Mouse (Mus musculus) MEL (cell line): Measurements from ENCODE around the gene Clic4. TPM values are rescaled to one million over a fixed set of nuclear protein-coding genes. Genes with fewer than 3 reads are reported as not detected.
A peak's percentile ranks its signal among the peaks of the same experiment; 100 is the strongest.

Source experiments
- DNase-seq: peaks from one replicate; pipeline ENCODE4 v3.0.0; 2011; ENCODE audit warnings: low read depth, low spot score
- H3K27ac ChIP-seq: 2 replicates; pipeline ENCODE4 v1.5.1; 2012; ENCODE audit warnings: low read depth, mild to moderate bottlenecking, control low read depth, low read length, moderate library complexity; ENCODE audit not compliant: control insufficient read depth
- H3K27me3 ChIP-seq, 2 experiments: fragments of 150-350 bp in 1 of 2; sonication (generic) in 1 of 2; 2 replicates each; pipeline ENCODE4 v1.6.1; 2012; ENCODE audit warnings: low read length in 2 of 2, mild to moderate bottlenecking in 2 of 2, improper control_type of control experiment in 1 of 2, moderate library complexity in 1 of 2; ENCODE audit not compliant: insufficient read depth in 2 of 2, control insufficient read depth in 1 of 2
- H3K36me3 ChIP-seq, 2 experiments: 2 replicates each; pipeline ENCODE4 v1.6.1; 2012 to 2014; ENCODE audit warnings: low read length in 2 of 2, improper control_type of control experiment in 1 of 2, inconsistent platforms in 1 of 2, mild to moderate bottlenecking in 1 of 2; ENCODE audit not compliant: insufficient read depth in 2 of 2, control insufficient read depth in 1 of 2
- H3K4me1 ChIP-seq, 2 experiments: fragments of 150-350 bp in 1 of 2; sonication (generic) in 1 of 2; 2 replicates each; pipeline ENCODE4 v1.6.1; 2012; ENCODE audit warnings: low read length in 2 of 2, improper control_type of control experiment in 1 of 2, mild to moderate bottlenecking in 1 of 2; ENCODE audit not compliant: insufficient read depth in 2 of 2, control insufficient read depth in 1 of 2
- H3K4me3 ChIP-seq, 2 experiments: fragments of 150-350 bp in 1 of 2; sonication (generic) in 1 of 2; 2 replicates each; pipeline ENCODE4 v1.5.1; 2012; ENCODE audit warnings: low read depth in 2 of 2, low read length in 2 of 2, mild to moderate bottlenecking in 2 of 2, moderate library complexity in 2 of 2, control low read depth in 1 of 2, improper control_type of control experiment in 1 of 2; ENCODE audit not compliant: control insufficient read depth in 1 of 2, insufficient read depth in 1 of 2
- H3K79me2 ChIP-seq: 2 replicates; pipeline ENCODE4 v1.6.1; 2012; ENCODE audit warnings: mild to moderate bottlenecking, low read length, moderate library complexity; ENCODE audit not compliant: control insufficient read depth, poor library complexity, insufficient read depth
- H3K9ac ChIP-seq: 2 replicates; pipeline ENCODE4 v1.6.1; 2012; ENCODE audit warnings: low read depth, mild to moderate bottlenecking, control low read depth, low read length, moderate library complexity; ENCODE audit not compliant: control insufficient read depth, poor library complexity, severe bottlenecking
- H3K9me3 ChIP-seq: fragments of 150-350 bp; sonication (generic); replicated peaks from 2 replicates; pipeline ENCODE4 v1.6.1; 2012; ENCODE audit warnings: mild to moderate bottlenecking, low read length, improper control_type of control experiment, moderate library complexity; ENCODE audit not compliant: insufficient read depth
- BHLHE40 ChIP-seq: IDR thresholded peaks from 2 replicates; pipeline ENCODE4 v1.6.1; 2012; ENCODE audit warnings: low read depth, mild to moderate bottlenecking, inconsistent platforms, low read length, improper control_type of control experiment, borderline replicate concordance
- CHD1 ChIP-seq: IDR thresholded peaks from 2 replicates; pipeline ENCODE4 v1.6.1; 2012; ENCODE audit warnings: low read depth, mild to moderate bottlenecking, inconsistent platforms, low read length, improper control_type of control experiment
- CHD2 ChIP-seq: IDR thresholded peaks from 2 replicates; pipeline ENCODE4 v1.6.1; 2011; ENCODE audit warnings: low read length, improper control_type of control experiment
- CTCF ChIP-seq, 3 experiments: IDR thresholded peaks in 2 of 3; conservative IDR thresholded peaks in 1 of 3; 2 replicates each; pipeline ENCODE4 v1.5.1; 2011 to 2012; ENCODE audit warnings: low read length in 3 of 3, low read depth in 2 of 3, mild to moderate bottlenecking in 2 of 3, improper control_type of control experiment in 1 of 3, inconsistent platforms in 1 of 3, mixed read lengths in 1 of 3, moderate library complexity in 1 of 3; ENCODE audit not compliant: control insufficient read depth in 1 of 3, insufficient read depth in 1 of 3, poor library complexity in 1 of 3, severe bottlenecking in 1 of 3
- E2F4 ChIP-seq: IDR thresholded peaks from 2 replicates; pipeline ENCODE4 v1.6.1; 2011; ENCODE audit warnings: low read depth, low read length, improper control_type of control experiment, borderline replicate concordance
- EP300 ChIP-seq, 2 experiments: IDR thresholded peaks; 2 replicates each; pipeline ENCODE4 v1.6.1; 2011; ENCODE audit warnings: improper control_type of control experiment in 2 of 2, low read length in 2 of 2, low read depth in 1 of 2, mild to moderate bottlenecking in 1 of 2
- ETS1 ChIP-seq: IDR thresholded peaks from 2 replicates; pipeline ENCODE4 v1.6.1; 2012; ENCODE audit warnings: low read depth, mild to moderate bottlenecking, inconsistent platforms, low read length, improper control_type of control experiment, moderate library complexity
- GABPA ChIP-seq: IDR thresholded peaks from 2 replicates; pipeline ENCODE4 v1.6.1; 2012; ENCODE audit warnings: low read depth, mild to moderate bottlenecking, inconsistent platforms, low read length, improper control_type of control experiment, moderate library complexity
- JUND ChIP-seq: IDR thresholded peaks from 2 replicates; pipeline ENCODE4 v1.6.1; 2011; ENCODE audit warnings: low read depth, mild to moderate bottlenecking, improper control_type of control experiment, low read length
- KAT2A ChIP-seq: conservative IDR thresholded peaks from 2 replicates; pipeline ENCODE4 v1.6.1; 2012; ENCODE audit warnings: low read depth, low read length, improper control_type of control experiment, inconsistent platforms
- MAX ChIP-seq: IDR thresholded peaks from 2 replicates; pipeline ENCODE4 v1.6.1; 2011; ENCODE audit warnings: low read length, improper control_type of control experiment
- MAZ ChIP-seq: IDR thresholded peaks from 2 replicates; pipeline ENCODE4 v1.6.1; 2012; ENCODE audit warnings: low read depth, mild to moderate bottlenecking, inconsistent platforms, low read length, improper control_type of control experiment
- MEF2A ChIP-seq: IDR thresholded peaks from 2 replicates; pipeline ENCODE4 v1.6.1; 2014; ENCODE audit warnings: low read depth, mild to moderate bottlenecking, inconsistent platforms, low read length, improper control_type of control experiment; ENCODE audit not compliant: poor library complexity, insufficient replicate concordance, severe bottlenecking; ENCODE audit errors: extremely low read depth
- MYB ChIP-seq: IDR thresholded peaks from 2 replicates; pipeline ENCODE4 v1.6.1; 2011; ENCODE audit warnings: mild to moderate bottlenecking, low read depth, low read length, improper control_type of control experiment
- MYC ChIP-seq: IDR thresholded peaks from 2 replicates; pipeline ENCODE4 v1.6.1; 2011; ENCODE audit warnings: low read depth, mild to moderate bottlenecking, low read length, improper control_type of control experiment, moderate library complexity
- POLR2A ChIP-seq, 2 experiments: IDR thresholded peaks; 2 replicates each; pipeline ENCODE4 v1.6.1; 2011 to 2012; ENCODE audit warnings: low read length in 2 of 2, mild to moderate bottlenecking in 2 of 2, control low read depth in 1 of 2, improper control_type of control experiment in 1 of 2, low read depth in 1 of 2, moderate library complexity in 1 of 2; ENCODE audit not compliant: control insufficient read depth in 1 of 2, insufficient read depth in 1 of 2, poor library complexity in 1 of 2
- POLR2AphosphoS5 ChIP-seq: IDR thresholded peaks from 2 replicates; pipeline ENCODE4 v1.6.1; 2012; ENCODE audit warnings: low read depth, borderline replicate concordance, mild to moderate bottlenecking, inconsistent platforms, low read length, moderate library complexity, mixed read lengths
- RAD21 ChIP-seq: IDR thresholded peaks from 2 replicates; pipeline ENCODE4 v1.6.1; 2011; ENCODE audit warnings: mild to moderate bottlenecking, low read depth, low read length, improper control_type of control experiment
- RCOR1 ChIP-seq: IDR thresholded peaks from 2 replicates; pipeline ENCODE4 v1.6.1; 2012; ENCODE audit warnings: low read depth, mild to moderate bottlenecking, inconsistent platforms, low read length, improper control_type of control experiment
- SIN3A ChIP-seq: IDR thresholded peaks from 2 replicates; pipeline ENCODE4 v1.6.1; 2012; ENCODE audit warnings: low read length, improper control_type of control experiment, inconsistent platforms
- SMC3 ChIP-seq: IDR thresholded peaks from 2 replicates; pipeline ENCODE4 v1.6.1; 2011; ENCODE audit warnings: low read depth, low read length, improper control_type of control experiment
- TAL1 ChIP-seq: IDR thresholded peaks from 2 replicates; pipeline ENCODE4 v1.6.1; 2012; ENCODE audit warnings: mild to moderate bottlenecking, inconsistent platforms, low read length, moderate library complexity, mixed read lengths
- TCF12 ChIP-seq: IDR thresholded peaks from 2 replicates; pipeline ENCODE4 v1.6.1; 2014; ENCODE audit warnings: low read depth, mild to moderate bottlenecking, inconsistent platforms, low read length, improper control_type of control experiment, moderate library complexity
- USF1 ChIP-seq: IDR thresholded peaks from 2 replicates; pipeline ENCODE4 v1.6.1; 2014; ENCODE audit warnings: low read depth, mild to moderate bottlenecking, inconsistent platforms, low read length, improper control_type of control experiment, moderate library complexity
- USF2 ChIP-seq, 2 experiments: IDR thresholded peaks; 2 replicates each; pipeline ENCODE4 v1.6.1; 2011 to 2012; ENCODE audit warnings: improper control_type of control experiment in 2 of 2, low read length in 2 of 2, borderline replicate concordance in 1 of 2, inconsistent platforms in 1 of 2, low read depth in 1 of 2, mild to moderate bottlenecking in 1 of 2; ENCODE audit not compliant: insufficient read depth in 1 of 2
- ZC3H11A ChIP-seq: IDR thresholded peaks from 2 replicates; pipeline ENCODE4 v1.6.1; 2012; ENCODE audit warnings: low read depth, mild to moderate bottlenecking, inconsistent platforms, low read length, improper control_type of control experiment
- ZNF384 ChIP-seq: IDR thresholded peaks from 2 replicates; pipeline ENCODE4 v1.6.1; 2012; ENCODE audit warnings: low read depth, mild to moderate bottlenecking, inconsistent platforms, low read length, improper control_type of control experiment
- polyA plus RNA-seq, 2 experiments: library from polyadenylated mRNA; stranded (reverse) in 1 of 2; unstranded in 1 of 2; fragments of >175 nt in 1 of 2; fragments of >200 nt in 1 of 2; gene quantifications; 2 replicates each; pipeline versions ENCODE4 v1.2.1 to v1.2.4; 2012; ENCODE audit warnings: low replicate concordance in 2 of 2, low read depth in 1 of 2; ENCODE audit not compliant: insufficient read length in 2 of 2, insufficient read depth in 1 of 2, missing spikeins in 1 of 2
- total RNA-seq: library from RNA; depleted of rRNA; stranded (reverse); fragments of 300-350 nt; gene quantifications from 2 replicates; pipeline ENCODE4 v1.2.3, GENCODE M21; 2012

Clic4 gene
- total and polyA plus RNA-seq, 3 experiments, result 32.9 to 274 (median 83.8) TPM

DNA sequence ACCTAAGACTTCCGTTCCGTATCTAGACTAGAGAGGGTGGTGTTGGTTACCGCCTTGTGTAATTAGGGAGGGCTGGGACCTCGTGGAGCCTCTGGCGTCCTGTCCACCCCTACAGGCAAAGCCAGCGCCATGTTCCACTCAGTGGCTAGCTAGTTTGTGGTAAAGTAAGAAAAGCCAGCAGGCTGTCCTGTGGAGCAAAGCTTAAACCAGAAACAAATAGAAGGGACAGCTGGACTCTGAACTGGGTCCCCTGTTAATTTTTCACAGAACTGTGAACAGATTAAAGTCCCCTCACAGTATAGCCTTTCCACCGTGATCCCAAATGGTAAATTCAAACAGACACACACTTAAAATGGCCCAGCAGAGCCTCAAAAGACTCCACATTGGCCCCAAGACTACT, 2.1 kb upstream of the Clic4 start:
- Histone ChIP-seq H3K4me1 (peaks cover 11 to 22% of the 10 kb centered on the region in 2 experiments), H3K36me3 (peaks cover 2 to 14% of the 10 kb centered on the region in 2 experiments; a peak in 3 of 4 replicates), H3K9ac (no peak overlapping the region), H3K79me2 (peaks cover 28% of the 10 kb centered on the region), H3K27me3 (no peaks in the 10 kb centered on the region), H3K9me3 (no peaks in the 10 kb centered on the region), H3K27ac (no peak overlapping the region), H3K4me3 (no peak overlapping the region)
- TF ChIP-seq USF1 (no peak), CTCF (IDR thresholded peaks at IDR 0.05 in 2 of 3, conservative IDR thresholded peaks at IDR 0.05 in 1 of 3; ENCODE audit: control insufficient read depth in 1 of 3, insufficient read depth in 1 of 3, low read depth in 2 of 3, low read length in 3 of 3, poor library complexity in 1 of 3, severe bottlenecking in 1 of 3) (no peak), USF2 (IDR thresholded peaks at IDR 0.05; ENCODE audit: borderline replicate concordance in 1 of 2, insufficient read depth in 1 of 2, low read depth in 1 of 2, low read length in 2 of 2) (no peak), ZNF384 (no peak), E2F4 (no peak)
- no peak for DNase-seq

DNA sequence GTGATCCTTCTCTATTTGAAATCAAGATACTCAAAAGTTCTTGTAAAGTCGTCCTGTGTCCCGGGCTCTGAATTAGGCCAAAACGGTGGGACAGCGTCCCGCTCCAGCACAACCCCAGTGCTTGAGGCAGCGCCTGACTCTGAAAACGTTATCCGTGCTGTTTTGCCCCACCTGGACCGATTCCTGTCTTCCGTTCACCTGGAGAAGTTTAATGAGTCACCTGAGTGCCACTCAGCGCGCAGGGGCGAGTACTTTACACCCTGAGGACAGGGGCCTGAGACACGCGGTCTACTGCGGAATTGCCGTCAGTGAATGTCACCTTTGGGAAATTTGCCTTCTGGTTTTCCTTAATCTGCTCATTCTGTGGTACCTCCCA, 681 bp upstream of the Clic4 start:
- H3K27me3 ChIP-seq, result no peaks in the 10 kb centered on the region

DNA sequence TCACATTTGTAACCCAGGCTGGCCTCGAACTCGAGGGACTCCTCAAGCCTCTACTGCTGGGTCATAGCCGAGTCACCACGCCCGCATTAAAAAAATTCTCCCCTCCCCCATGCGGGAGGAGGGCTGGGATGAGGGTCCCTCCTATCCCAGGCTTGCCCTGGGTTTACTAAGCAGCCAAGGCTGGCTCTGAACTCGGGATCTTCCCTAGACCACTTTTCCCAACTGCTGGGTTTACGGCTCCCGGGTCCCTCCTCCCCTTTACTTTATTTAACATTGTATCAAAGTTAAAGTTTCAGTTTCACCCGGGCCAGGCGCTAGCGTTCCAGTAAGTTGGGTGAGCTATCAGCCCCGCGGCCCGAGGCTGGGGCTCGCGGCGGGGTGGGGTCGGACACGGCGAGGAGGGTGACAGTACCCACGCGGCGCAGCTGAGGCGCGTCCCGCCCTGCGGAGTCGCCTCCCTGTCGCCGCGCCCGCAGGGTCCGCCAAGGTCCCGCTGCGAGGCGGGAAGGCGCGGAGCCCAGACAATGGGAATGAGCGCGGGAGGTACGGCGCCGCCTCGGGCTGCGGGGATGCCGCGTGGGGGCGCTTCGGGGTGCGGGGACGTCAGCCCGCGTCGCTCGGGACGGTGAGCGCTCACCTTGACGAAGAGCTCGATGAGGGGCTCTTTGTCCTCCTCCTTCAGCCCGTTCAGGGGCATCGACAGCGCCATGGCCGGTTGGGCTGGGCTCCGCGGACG, 565 bp downstream of the Clic4 start:
- no peaks in the 10 kb centered on the region for H3K9me3 ChIP-seq
- H3K4me3 ChIP-seq, result peak overlapping the region; percentile 78 to 93
- peaks cover 22 to 28% of the 10 kb centered on the region in 2 experiments for H3K4me1 ChIP-seq
- peak overlapping the region; percentile 95 for H3K9ac ChIP-seq
- no peaks in the 10 kb centered on the region for H3K27me3 ChIP-seq
- H3K36me3 ChIP-seq, result peaks cover 4 to 28% of the 10 kb centered on the region in 2 experiments; a peak in 3 of 4 replicates
- peak; percentile 78 for DNase-seq
- H3K79me2 ChIP-seq, result peaks cover 49% of the 10 kb centered on the region
- H3K27ac ChIP-seq, result peak overlapping the region; percentile 85
- TF ChIP-seq BHLHE40, result no peak
- TF ChIP-seq SIN3A, result peak; percentile 47
- TF ChIP-seq CTCF (IDR thresholded peaks at IDR 0.05 in 2 of 3, conservative IDR thresholded peaks at IDR 0.05 in 1 of 3; ENCODE audit: control insufficient read depth in 1 of 3, insufficient read depth in 1 of 3, low read depth in 2 of 3, low read length in 3 of 3, poor library complexity in 1 of 3, severe bottlenecking in 1 of 3), result peak in 1 of 3 experiments; percentile 22; a peak in 1 of 6 replicates
- TF ChIP-seq EP300 (IDR thresholded peaks at IDR 0.05; ENCODE audit: low read depth in 1 of 2, low read length in 2 of 2), result peak; percentile 3 to 18; a peak in 1 of 4 replicates
- no peak for TF ChIP-seq JUND
- no peak for TF ChIP-seq MEF2A
- TF ChIP-seq ZNF384, result peak; percentile 78
- TF ChIP-seq GABPA, result no peak
- TF ChIP-seq POLR2AphosphoS5, result no peak
- TF ChIP-seq RAD21, result no peak
- TF ChIP-seq E2F4, result peak; percentile 6; the same call in 1 of the 2 replicates
- TF ChIP-seq MYC, result 0 out of 2 replicates have a peak, but pooled peaks have one; percentile 11
- TF ChIP-seq SMC3, result peak; percentile 1; the same call in 1 of the 2 replicates

More for the DNA sequence above, 681 bp upstream of the Clic4 start:
- Histone ChIP-seq H3K36me3 (peaks cover 2 to 19% of the 10 kb centered on the region in 2 experiments; a peak in 3 of 4 replicates), H3K4me1 (peaks cover 17 to 28% of the 10 kb centered on the region in 2 experiments), H3K79me2 (peaks cover 37% of the 10 kb centered on the region), H3K4me3 (peak overlapping the region; percentile 54 to 58), H3K9me3 (no peaks in the 10 kb centered on the region), H3K27ac (peak overlapping the region; percentile 18; the same call in 1 of the 2 replicates), H3K9ac (peak overlapping the region; percentile 75)
- TF ChIP-seq CHD1, result no peak
- no peak for TF ChIP-seq TAL1
- no peak for TF ChIP-seq RAD21
- no peak for TF ChIP-seq ETS1
- no peak for TF ChIP-seq MYB
- TF ChIP-seq ZC3H11A, result no peak
- TF ChIP-seq MAZ, result no peak
- TF ChIP-seq KAT2A, result no peak
- TF ChIP-seq CHD2, result no peak
- no peak for TF ChIP-seq GABPA
- no peak for TF ChIP-seq MAX
- TF ChIP-seq EP300 (IDR thresholded peaks at IDR 0.05; ENCODE audit: low read depth in 1 of 2, low read length in 2 of 2), result no peak
- no peak for TF ChIP-seq TCF12
- TF ChIP-seq ZNF384, result no peak
- no peak for TF ChIP-seq POLR2A (IDR thresholded peaks at IDR 0.05; ENCODE audit: control insufficient read depth in 1 of 2, insufficient read depth in 1 of 2, low read depth in 1 of 2, low read length in 2 of 2, poor library complexity in 1 of 2)
- no peak for TF ChIP-seq MYC
- no peak for TF ChIP-seq RCOR1
- TF ChIP-seq SMC3, result no peak
- no peak for DNase-seq
